Mouse (Mus musculus) left cerebral cortex, postnatal 10 days (tissue): Measurements from ENCODE around the gene Defb18. TPM values are rescaled to one million over a fixed set of nuclear protein-coding genes. Genes with fewer than 3 reads are reported as not detected.
"Not testable (repeated sequence)": the region's sequence is repeated elsewhere in the genome, so short reads cannot be mapped to it uniquely, and the experiment has no call there.

Experiments used
- DNase-seq, 2 experiments: peaks; one replicate each; pipeline ENCODE4 v3.0.0; 2021 to 2022; ENCODE audit warnings: low spot score in 2 of 2, mixed read lengths in 1 of 2; ENCODE audit errors: extremely low spot score in 1 of 2
- intact Hi-C: fragments of 180-260 bp; cut with DNase I; formaldehyde crosslinking; loops from one replicate; pipeline ENCODE4 v1.15.1; 2025
- total RNA-seq, 2 experiments: library from RNA; stranded (reverse); gene quantifications; 2 replicates each; pipeline ENCODE4 v1.2.3; 2021

The Defb18 gene
- not detected for total RNA-seq

DNA sequence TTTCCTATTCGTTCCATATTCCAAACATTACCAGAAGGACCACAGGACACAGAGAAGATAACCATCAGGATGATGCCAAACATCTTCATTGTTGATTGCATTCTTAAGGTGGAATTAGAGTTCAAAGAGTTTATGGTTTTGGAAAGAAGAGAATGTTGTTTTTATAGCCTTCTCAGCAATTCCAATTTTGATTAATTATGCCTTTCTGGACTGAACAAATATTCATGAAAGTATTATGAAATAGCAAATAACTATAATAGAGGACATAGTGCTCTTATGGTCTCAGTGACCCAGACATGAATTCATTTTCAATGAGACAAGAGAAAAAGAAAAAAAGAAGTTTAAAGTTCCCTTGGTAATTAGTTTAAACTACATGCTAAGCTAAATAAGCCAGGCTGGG is at the start of gene Defb18:
Defb18 (minus strand) TSS at position 101 of the 400 bp plus-strand sequence.
- no peak for DNase-seq
- intact Hi-C loops, result no loop called here

DNA sequence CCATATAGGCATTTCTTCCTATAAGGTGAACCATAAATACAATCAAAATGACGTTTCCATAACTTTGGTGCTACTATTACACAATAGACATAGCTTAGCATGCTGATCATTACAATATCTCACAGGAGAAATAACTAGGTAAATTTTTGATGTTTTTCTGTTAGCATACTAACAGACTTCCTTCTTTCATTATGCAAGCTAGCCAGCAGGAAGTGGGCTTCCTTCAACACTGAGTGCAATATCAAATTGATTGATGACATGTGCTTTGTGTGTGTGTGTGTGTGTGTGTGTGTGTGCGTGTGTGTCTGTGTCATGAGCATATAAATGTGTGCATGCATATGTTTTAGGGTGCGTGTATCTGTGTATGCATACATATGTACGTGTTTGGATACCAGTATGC is 33.9 kb upstream of the Defb18 start:
- intact Hi-C loops, result no loop called here
- no peak for DNase-seq

DNA sequence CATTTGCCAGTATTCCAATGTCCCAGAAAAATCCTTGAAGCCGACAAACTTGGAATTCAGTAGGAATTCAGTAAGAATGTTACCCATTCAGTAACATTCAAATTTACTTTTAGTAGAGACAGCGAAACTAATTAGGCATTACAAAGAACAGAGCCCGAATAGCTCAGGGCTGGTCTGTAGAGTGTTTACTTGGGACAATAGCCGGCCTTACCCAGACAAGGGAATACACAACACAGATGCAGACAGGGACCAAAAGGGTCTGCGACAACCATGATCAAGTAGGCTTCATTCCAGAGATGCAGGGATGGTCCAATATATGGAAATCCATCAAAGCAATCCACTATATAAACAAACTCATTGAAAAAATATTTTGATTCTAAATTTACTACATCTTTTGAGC is 31.6 kb upstream of the Defb18 start:
- DNase-seq, result no peak
- intact Hi-C loops, result no loop called here

DNA sequence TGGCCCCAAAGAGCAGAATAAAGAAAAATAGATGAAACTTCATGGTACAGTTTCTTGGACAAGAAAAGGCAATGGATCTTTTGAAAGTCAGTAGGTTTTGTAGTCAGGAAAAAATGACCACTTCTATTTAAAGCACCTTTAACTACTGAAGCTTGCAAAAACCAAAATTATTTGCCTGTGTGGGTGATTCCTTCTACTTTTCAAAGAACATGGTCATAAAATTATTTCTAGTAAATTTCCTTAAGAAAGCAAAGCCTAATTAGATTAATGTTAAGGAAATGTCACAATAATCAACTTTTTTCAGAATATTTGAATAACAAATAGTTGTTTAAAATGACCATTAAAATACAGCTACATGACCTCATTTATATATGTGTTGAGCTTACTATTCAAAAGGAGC is 27.8 kb upstream of the Defb18 start, which contains the start of gene Defb41:
Defb41 (minus strand) TSS at position 101 of the 400 bp plus-strand sequence.
- intact Hi-C loops, result no loop called here
- DNase-seq, result no peak

DNA sequence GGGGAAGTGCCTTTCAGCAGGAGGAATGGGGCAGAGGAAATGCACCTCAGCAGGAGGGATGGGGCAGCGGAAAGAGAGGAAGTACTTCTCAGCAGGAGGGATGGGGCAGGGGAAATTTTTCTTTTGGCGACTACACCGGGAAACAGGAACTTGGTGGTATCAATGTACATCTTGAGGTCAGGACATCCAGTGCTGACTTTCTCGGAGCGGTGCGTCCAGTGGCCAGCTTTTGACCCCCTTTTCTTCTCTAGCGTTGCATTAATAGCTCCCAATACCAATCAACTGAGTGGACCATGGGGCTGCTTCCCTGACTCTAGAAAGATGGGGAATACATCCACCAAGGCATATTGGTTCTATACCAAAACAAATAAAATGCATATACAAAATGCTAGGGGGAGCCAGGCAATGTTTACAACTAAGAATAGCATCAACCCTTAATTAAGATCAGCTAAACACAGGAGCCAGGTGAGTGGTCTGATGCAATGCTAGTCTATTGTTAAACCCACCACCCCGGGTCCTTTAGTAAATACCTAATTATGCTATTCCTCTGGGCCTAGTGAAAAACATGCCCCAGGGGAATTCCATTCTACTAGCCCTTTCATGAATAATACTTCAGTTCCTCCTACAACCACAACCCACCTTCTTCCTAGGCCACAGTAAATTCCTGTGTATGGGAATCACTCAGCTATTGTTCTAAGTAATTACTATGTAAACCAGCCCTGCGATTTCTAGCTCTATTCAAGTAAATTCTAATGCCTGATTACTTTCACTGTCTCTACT is 8.7 kb upstream of the Defb18 start:
- DNase-seq, intact Hi-C loops: not testable (repeated sequence)

DNA sequence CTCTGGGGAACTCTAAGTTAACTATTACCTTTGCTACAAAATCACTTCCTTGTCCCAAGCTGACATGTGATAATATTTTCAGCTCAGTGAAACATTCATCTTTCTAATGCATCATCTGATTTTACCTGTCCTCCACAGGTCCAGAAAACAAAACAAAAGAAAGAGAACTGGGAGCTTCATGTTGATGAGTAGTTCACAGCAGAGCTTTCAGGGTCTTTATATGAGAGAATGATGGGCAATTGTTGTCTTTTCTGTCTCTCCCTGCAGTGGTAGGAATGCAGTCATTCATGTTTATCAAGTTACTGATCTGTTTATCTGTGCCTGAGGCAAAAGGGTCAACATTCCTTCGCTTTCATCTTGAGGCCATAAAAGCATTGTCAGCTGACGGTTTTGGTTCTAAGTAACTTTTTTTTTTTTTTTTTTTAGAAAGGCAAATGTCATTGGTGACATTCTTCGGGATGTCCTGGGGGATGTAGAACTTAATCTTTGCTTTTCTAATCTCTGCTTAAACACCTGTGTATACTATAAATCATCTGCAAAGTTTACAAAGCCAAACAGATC is 13.8 kb downstream of the Defb18 start:
- intact Hi-C loops, result no loop called here
- no peak for DNase-seq

DNA sequence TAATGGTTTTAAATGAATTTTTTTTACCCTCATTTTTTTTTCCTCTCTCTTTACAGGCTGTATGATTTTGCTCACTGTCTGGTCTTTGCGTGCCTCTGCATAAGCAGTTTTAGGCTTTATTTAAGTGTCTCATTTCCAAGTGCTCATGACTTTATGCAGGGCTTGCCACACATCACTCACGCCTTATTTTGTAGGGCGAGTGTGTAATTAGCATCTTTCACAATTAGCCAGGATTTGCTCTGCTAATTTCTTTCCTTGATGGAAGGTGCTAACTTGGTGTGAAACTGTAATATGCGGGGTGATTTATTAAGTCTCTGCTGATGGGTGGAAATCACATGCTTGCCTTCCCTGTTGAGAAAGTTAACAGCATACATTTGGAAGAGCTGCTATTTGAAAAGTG is 45.5 kb downstream of the Defb18 start:
- no peak for DNase-seq
- intact Hi-C loops, result no loop called here

DNA sequence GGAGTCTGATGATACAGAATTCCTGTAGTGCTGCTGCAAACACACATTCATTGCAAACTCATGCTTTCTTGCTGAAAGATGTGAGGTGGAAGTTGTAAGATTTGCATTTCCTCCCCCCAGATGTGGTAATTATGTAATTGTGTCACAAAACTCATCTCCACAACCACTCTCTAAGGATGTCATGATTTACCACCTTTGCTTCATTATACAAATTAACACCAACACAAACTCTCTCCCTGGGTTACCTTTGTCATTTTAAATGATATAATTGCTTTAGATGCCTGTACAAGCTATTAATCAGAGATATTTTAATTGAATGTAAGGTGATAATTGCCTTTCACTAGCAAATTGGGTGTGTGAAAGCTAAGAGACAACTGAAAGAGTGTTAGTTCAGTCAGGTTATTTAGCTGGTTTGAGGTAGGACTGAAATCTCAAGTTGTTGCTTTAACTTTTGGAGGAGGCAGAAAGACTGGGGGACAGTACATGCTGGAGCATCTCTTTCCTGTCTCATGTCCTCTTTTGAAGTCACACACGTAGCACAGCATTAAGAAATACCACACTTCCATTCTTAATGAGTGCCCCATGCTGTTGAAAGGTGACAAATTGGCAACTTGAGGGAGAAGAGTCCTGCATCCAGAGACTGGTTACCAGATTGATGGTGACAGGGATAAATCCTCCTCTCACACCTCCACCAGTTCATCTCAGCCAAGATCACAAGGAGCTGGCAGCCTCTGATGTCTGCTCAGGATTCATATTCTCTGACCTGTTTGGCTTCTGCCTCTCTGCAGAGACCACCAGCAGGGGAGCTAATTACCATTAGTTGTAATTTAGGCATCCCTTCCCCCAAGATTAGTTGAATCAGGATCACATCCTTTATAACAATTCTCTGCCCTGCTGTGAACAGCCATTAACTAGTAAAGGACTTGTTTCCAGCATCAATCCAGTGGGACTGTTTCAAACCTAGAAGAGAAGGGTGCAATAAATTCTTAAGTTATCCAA is 46.2 kb downstream of the Defb18 start:
- intact Hi-C loops, result no loop called here
- no peak for DNase-seq

Other genes with a start within 250 kb of the Defb18 start
- not detected for gene Crisp4, start 91.5 kb downstream of the Defb18 start, total RNA-seq
- gene Defb41, start 27.7 kb upstream of the Defb18 start, total RNA-seq, result not detected